Mouse (Mus musculus): ENCODE results near the gene Grik4. TPM values are rescaled to one million over a fixed set of nuclear protein-coding genes. Genes with fewer than 3 reads are reported as not detected.

The Grik4 gene
- polyA plus RNA-seq, 1 experiment: 0.36 TPM

- Histone ChIP-seq H3K27ac (replicated peaks; ENCODE audit: low read depth, low read length) (no peak overlapping the region), H3K4me1 (ENCODE audit: control insufficient read depth, insufficient read depth, insufficient read length, low read length) (no peaks in the 10 kb centered on the region), H3K4me3 (ENCODE audit: insufficient read depth, low read depth, low read length) (no peak overlapping the region)
Observed at GRCm38 (mm10) chr9:42641550-42642117, 302.7 kb downstream of the Grik4 start.

- Histone ChIP-seq H3K27ac (replicated peaks; ENCODE audit: low read depth, low read length) (no peak overlapping the region), H3K4me1 (ENCODE audit: control insufficient read depth, insufficient read depth, insufficient read length, low read length) (no peaks in the 10 kb centered on the region), H3K4me3 (ENCODE audit: insufficient read depth, low read depth, low read length) (no peak overlapping the region)
Observed at GRCm38 (mm10) chr9:42636446-42636845, 307.8 kb downstream of the Grik4 start.

DNA sequence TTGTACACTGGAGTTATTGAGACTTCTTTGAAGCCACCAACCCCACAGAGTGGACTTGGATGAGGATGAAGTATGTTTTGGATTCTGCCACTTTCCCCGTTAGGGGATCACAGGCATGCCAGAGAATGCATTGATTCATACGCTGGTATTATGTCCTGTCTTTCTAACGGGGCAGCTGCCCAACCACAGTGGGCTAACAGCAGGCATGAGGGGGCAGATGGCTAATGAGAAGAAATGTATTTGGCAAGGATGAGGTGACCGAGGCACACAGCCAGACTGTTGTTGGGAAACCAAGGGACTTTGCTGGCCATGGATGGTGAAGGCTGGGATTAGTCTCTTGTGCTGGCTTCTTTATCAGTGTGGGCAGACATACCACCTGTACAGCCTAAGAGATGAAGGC, 312.8 kb downstream of the Grik4 start:
- Histone ChIP-seq H3K4me1 (ENCODE audit: control insufficient read depth, insufficient read depth, insufficient read length, low read length) (no peaks in the 10 kb centered on the region), H3K4me3 (ENCODE audit: insufficient read depth, low read depth, low read length) (no peak overlapping the region), H3K27ac (replicated peaks; ENCODE audit: low read depth, low read length) (no peak overlapping the region)

DNA sequence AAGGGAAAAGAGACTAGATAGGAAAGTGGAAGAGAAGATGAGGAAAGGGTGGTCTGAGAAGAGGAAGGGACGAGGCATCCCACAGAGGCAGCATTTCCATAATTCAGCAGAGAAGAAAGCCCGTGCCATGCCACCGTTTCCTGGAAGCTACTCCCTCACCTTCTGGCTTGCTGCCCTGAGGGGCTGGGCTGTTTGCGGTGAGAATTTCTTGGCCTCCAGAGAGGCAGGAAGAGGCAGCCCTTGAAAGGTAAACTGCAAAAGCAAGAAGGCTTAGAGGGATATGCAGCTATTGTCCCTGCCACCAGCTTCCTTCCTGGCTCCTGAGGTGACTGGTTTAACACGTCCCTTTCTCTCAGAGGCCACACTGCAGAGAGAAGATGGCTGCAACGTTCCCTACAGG, 316.7 kb downstream of the Grik4 start:
- H3K4me1 ChIP-seq (ENCODE audit: control insufficient read depth, insufficient read depth, insufficient read length, low read length): no peaks in the 10 kb centered on the region
- H3K27ac ChIP-seq (replicated peaks; ENCODE audit: low read depth, low read length): no peak overlapping the region
- H3K4me3 ChIP-seq (ENCODE audit: insufficient read depth, low read depth, low read length): no peak overlapping the region

DNA sequence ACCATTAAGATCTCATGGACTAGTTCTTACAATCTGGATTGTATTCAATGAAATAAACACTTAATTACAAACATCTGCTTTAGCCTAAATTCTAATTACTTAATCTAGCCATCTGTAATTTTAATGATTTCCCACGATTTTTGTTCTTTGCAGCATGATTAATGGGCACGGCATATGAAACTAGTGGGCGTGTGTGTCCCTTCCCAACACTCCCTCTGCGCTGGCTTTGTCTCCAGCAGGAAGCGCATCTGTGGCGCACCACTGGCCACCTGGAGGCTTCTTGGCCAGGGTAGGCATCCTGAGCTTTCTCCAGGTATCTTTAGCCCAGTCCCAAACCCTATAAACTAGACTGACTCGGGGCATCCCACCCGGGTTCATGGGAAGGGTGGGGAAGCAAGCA, 317.1 kb downstream of the Grik4 start:
- Histone ChIP-seq H3K4me3 (ENCODE audit: insufficient read depth, low read depth, low read length) (no peak overlapping the region), H3K27ac (replicated peaks; ENCODE audit: low read depth, low read length) (no peak overlapping the region)

DNA sequence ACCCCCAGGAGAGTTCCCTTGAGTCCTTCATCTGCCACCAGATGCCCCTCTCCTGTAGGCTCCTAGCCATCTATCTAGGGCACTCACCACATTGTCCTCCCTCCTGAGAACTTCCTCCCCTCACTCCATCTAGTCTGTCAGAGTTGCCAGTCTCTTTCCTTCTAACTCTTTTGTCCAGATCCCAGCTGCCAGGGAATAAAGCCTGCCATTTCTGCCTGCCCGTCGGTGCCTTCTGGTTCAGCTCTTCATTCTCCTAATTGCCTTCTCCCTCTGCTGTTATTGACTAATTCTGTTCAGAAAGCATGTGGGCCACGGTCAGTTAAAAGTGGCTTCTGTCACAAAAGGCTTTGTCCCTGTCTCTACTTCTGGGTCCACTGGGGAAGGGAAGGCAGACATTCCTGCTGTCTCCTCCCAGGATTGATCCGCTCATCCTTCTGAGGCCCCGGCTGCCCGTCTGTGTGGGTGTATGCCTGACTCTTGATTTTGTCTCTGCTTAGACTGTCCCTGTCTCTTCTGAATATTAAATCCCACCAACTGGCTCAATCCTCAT, 318.0 kb downstream of the Grik4 start:
- Histone ChIP-seq H3K27ac (replicated peaks; ENCODE audit: low read depth, low read length) (no peak overlapping the region), H3K4me1 (ENCODE audit: control insufficient read depth, insufficient read depth, insufficient read length, low read length) (no peaks in the 10 kb centered on the region), H3K4me3 (ENCODE audit: insufficient read depth, low read depth, low read length) (no peak overlapping the region)

More for the DNA sequence above, 317.1 kb downstream of the Grik4 start:
- no peaks in the 10 kb centered on the region for H3K4me1 ChIP-seq (ENCODE audit: control insufficient read depth, insufficient read depth, insufficient read length, low read length)

- no peak overlapping the region for H3K27ac ChIP-seq (replicated peaks; ENCODE audit: low read depth, low read length)
Observed at GRCm38 (mm10) chr9:42614409-42614808, 329.9 kb downstream of the Grik4 start.

DNA sequence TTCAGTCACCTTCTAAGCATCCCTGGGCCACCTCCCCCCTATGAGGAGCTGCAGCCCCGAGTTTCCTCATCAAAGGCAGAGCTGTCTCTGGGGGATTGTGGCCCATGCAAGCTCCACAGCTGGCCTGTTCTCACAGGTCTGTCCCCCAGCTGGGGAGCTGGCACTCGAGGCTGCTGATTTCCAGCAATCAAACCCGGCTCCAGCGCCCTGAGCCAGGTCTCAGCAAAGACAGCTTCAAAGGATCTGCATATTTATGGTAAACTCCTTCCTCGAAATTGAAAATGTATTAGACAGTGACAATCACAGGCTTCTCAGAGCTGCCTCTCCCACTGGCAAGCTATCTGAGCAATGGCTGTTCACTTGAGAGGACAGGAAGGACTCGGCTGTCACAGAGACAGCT, 330.5 kb downstream of the Grik4 start:
- no peak overlapping the region for H3K27ac ChIP-seq (replicated peaks; ENCODE audit: low read depth, low read length)

More at GRCm38 (mm10) chr9:42614409-42614808, 329.9 kb downstream of the Grik4 start:
- Histone ChIP-seq H3K4me1 (ENCODE audit: control insufficient read depth, insufficient read depth, insufficient read length, low read length) (no peaks in the 10 kb centered on the region), H3K4me3 (ENCODE audit: insufficient read depth, low read depth, low read length) (no peak overlapping the region)

GRCm38 (mm10) chr9:42612482-42612991, 331.8 kb downstream of the Grik4 start:
- no peaks in the 10 kb centered on the region for H3K4me1 ChIP-seq (ENCODE audit: control insufficient read depth, insufficient read depth, insufficient read length, low read length)
- no peak overlapping the region for H3K27ac ChIP-seq (replicated peaks; ENCODE audit: low read depth, low read length)
- no peak overlapping the region for H3K4me3 ChIP-seq (ENCODE audit: insufficient read depth, low read depth, low read length)

More for the DNA sequence above, 330.5 kb downstream of the Grik4 start:
- Histone ChIP-seq H3K4me1 (ENCODE audit: control insufficient read depth, insufficient read depth, insufficient read length, low read length) (no peaks in the 10 kb centered on the region), H3K4me3 (ENCODE audit: insufficient read depth, low read depth, low read length) (no peak overlapping the region)

DNA sequence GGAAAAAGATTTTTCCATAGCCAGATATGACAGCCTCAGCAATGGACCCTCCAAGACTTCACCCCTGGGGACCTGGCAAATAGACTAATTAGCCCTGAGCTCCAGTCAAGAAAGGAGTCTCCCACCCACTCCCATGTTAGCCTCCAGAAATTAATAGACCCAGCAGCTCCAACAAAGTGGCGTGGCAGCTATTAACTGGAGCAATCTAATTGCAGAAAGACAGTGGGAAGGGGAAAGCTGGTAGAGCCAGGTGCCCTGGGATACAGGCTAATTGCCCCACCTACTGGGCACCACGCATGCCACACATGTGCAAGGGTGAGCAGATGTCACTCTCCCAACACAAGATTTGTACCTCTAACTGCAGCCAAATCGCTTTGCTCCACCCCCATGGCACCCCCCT, 342.8 kb downstream of the Grik4 start:
- no peak overlapping the region for H3K27ac ChIP-seq (replicated peaks; ENCODE audit: low read depth, low read length)
- no peaks in the 10 kb centered on the region for H3K4me1 ChIP-seq (ENCODE audit: control insufficient read depth, insufficient read depth, insufficient read length, low read length)
- H3K4me3 ChIP-seq (ENCODE audit: insufficient read depth, low read depth, low read length): no peak overlapping the region

- Histone ChIP-seq H3K4me1 (ENCODE audit: control insufficient read depth, insufficient read depth, insufficient read length, low read length) (no peaks in the 10 kb centered on the region), H3K4me3 (ENCODE audit: insufficient read depth, low read depth, low read length) (no peak overlapping the region), H3K27ac (replicated peaks; ENCODE audit: low read depth, low read length) (no peak overlapping the region)
Observed at GRCm38 (mm10) chr9:42597525-42597924, 346.8 kb downstream of the Grik4 start.

GRCm38 (mm10) chr9:42578511-42578910, 365.8 kb downstream of the Grik4 start:
- Histone ChIP-seq H3K27ac (replicated peaks; ENCODE audit: low read depth, low read length) (no peak overlapping the region), H3K4me1 (ENCODE audit: control insufficient read depth, insufficient read depth, insufficient read length, low read length) (no peaks in the 10 kb centered on the region), H3K4me3 (ENCODE audit: insufficient read depth, low read depth, low read length) (no peak overlapping the region)

GRCm38 (mm10) chr9:42578106-42578505, 366.2 kb downstream of the Grik4 start:
- Histone ChIP-seq H3K27ac (replicated peaks; ENCODE audit: low read depth, low read length) (no peak overlapping the region), H3K4me3 (ENCODE audit: insufficient read depth, low read depth, low read length) (no peak overlapping the region), H3K4me1 (ENCODE audit: control insufficient read depth, insufficient read depth, insufficient read length, low read length) (no peaks in the 10 kb centered on the region)

GRCm38 (mm10) chr9:42573616-42574350, 370.5 kb downstream of the Grik4 start:
- Histone ChIP-seq H3K4me3 (ENCODE audit: insufficient read depth, low read depth, low read length) (no peak overlapping the region), H3K27ac (replicated peaks; ENCODE audit: low read depth, low read length) (no peak overlapping the region), H3K4me1 (ENCODE audit: control insufficient read depth, insufficient read depth, insufficient read length, low read length) (no peaks in the 10 kb centered on the region)

DNA sequence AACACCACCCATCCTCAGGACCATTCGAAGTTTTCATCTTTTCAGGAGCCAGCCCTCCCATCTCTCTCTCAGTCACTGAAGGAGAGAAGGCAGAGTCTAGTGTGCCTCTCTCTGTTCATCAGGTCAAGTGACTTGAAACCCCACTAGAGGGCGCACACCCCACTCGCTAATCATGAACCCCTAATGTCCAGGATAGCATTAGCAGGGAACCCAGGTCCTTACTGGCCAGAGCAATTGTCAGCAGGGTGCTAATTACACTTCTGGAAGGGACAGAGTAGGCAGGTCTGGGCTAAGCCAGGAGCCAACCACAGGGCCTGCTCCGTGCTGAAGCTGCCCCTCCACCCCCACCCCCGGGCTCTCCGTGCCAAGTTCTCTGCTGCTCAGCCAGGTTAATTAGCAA, 371.1 kb downstream of the Grik4 start:
- Histone ChIP-seq H3K27ac (replicated peaks; ENCODE audit: low read depth, low read length) (no peak overlapping the region), H3K4me3 (ENCODE audit: insufficient read depth, low read depth, low read length) (no peak overlapping the region), H3K4me1 (ENCODE audit: control insufficient read depth, insufficient read depth, insufficient read length, low read length) (no peaks in the 10 kb centered on the region)

- Histone ChIP-seq H3K27ac (replicated peaks; ENCODE audit: low read depth, low read length) (no peak overlapping the region), H3K4me3 (ENCODE audit: insufficient read depth, low read depth, low read length) (no peak overlapping the region), H3K4me1 (ENCODE audit: control insufficient read depth, insufficient read depth, insufficient read length, low read length) (no peaks in the 10 kb centered on the region)
Observed at GRCm38 (mm10) chr9:42565921-42566320, 378.4 kb downstream of the Grik4 start.

All from brown adipose tissue, adult 24 weeks (tissue).